Mouse (Mus musculus) gastrocnemius, adult 2 months (tissue): ENCODE results near the gene Mrps27. TPM values are rescaled to one million over a fixed set of nuclear protein-coding genes. Genes with fewer than 3 reads are reported as not detected.

Experiments
- DNase-seq: peaks from one replicate; pipeline ENCODE4 v3.0.0; 2022
- H3K27ac ChIP-seq: fragments of 200-600 bp; 2 replicates; pipeline ENCODE4 v1.8.1; 2022; ENCODE audit warnings: mild to moderate bottlenecking
- H3K4me3 ChIP-seq: fragments of 200-600 bp; 2 replicates; pipeline ENCODE4 v1.8.1; 2022; ENCODE audit warnings: mild to moderate bottlenecking, moderate library complexity
- CTCF ChIP-seq: fragments of 200-600 bp; IDR thresholded peaks from 2 replicates; pipeline ENCODE4 v1.8.1; 2022; ENCODE audit warnings: antibody characterized with exemption, mild to moderate bottlenecking, moderate library complexity
- intact Hi-C: fragments of 180-260 bp; cut with DNase I; formaldehyde crosslinking; loops from one replicate; pipeline ENCODE4 v1.15.1; 2025
- total RNA-seq, 2 experiments: library from RNA; stranded (reverse); gene quantifications; 2 replicates each; pipeline ENCODE4 v1.2.3; 2021

Gene Mrps27
- total RNA-seq, 2 experiments from 2014 or later, result 24.0 to 32.9 TPM

- intact Hi-C loops, result no loop called here
Observed at GRCm38 (mm10) chr13:99409216-99409615, 64.6 kb downstream of the Mrps27 start.

GRCm38 (mm10) chr13:99410611-99411515 is 66.3 kb downstream of the Mrps27 start:
- TF ChIP-seq CTCF, result no peak
- no peak for DNase-seq
- Histone ChIP-seq H3K27ac (no peak overlapping the region), H3K4me3 (no peak overlapping the region)
- intact Hi-C loops, result no loop called here

More at GRCm38 (mm10) chr13:99409216-99409615, 64.6 kb downstream of the Mrps27 start:
- H3K4me3 ChIP-seq, result no peak overlapping the region
- TF ChIP-seq CTCF, result no peak
- H3K27ac ChIP-seq, result no peak overlapping the region
- no peak for DNase-seq

GRCm38 (mm10) chr13:99411761-99412160 is 67.2 kb downstream of the Mrps27 start:
- no peak for TF ChIP-seq CTCF
- no peak for DNase-seq
- no peak overlapping the region for H3K4me3 ChIP-seq
- intact Hi-C loops, result no loop called here
- H3K27ac ChIP-seq, result peak overlapping the region; percentile 78; the same call in 1 of the 2 replicates

- intact Hi-C loops, result no loop called here
- TF ChIP-seq CTCF, result no peak
- peak; percentile 61 for DNase-seq
- Histone ChIP-seq H3K27ac (peak overlapping the region; percentile 78), H3K4me3 (peak overlapping the region; percentile 38)
Observed at GRCm38 (mm10) chr13:99412477-99413080, 68.0 kb downstream of the Mrps27 start.

- DNase-seq, result no peak
- no peak for TF ChIP-seq CTCF
- intact Hi-C loops, result no loop called here
- no peak overlapping the region for H3K4me3 ChIP-seq
- H3K27ac ChIP-seq, result peak overlapping the region; percentile 78
Observed at GRCm38 (mm10) chr13:99413481-99414351, 69.1 kb downstream of the Mrps27 start.

- Histone ChIP-seq H3K4me3 (no peak overlapping the region), H3K27ac (no peak overlapping the region; the same call in 1 of the 2 replicates)
- intact Hi-C loops, result no loop called here
- no peak for DNase-seq
- no peak for TF ChIP-seq CTCF
Observed at GRCm38 (mm10) chr13:99414352-99414742, 69.8 kb downstream of the Mrps27 start.

GRCm38 (mm10) chr13:99416601-99417000 is 72.0 kb downstream of the Mrps27 start:
- Histone ChIP-seq H3K4me3 (no peak overlapping the region), H3K27ac (no peak overlapping the region)
- intact Hi-C loops, result no loop called here
- no peak for DNase-seq
- no peak for TF ChIP-seq CTCF

GRCm38 (mm10) chr13:99423581-99423980 is 79.0 kb downstream of the Mrps27 start:
- Histone ChIP-seq H3K4me3 (no peak overlapping the region), H3K27ac (no peak overlapping the region)
- intact Hi-C loops, result no loop called here
- TF ChIP-seq CTCF, result no peak
- no peak for DNase-seq

- Histone ChIP-seq H3K27ac (no peak overlapping the region), H3K4me3 (peak overlapping the region; percentile 34)
- no peak for TF ChIP-seq CTCF
- intact Hi-C loops, result no loop called here
- DNase-seq, result no peak
Observed at GRCm38 (mm10) chr13:99433068-99434008, 88.8 kb downstream of the Mrps27 start.

- no peak for DNase-seq
- Histone ChIP-seq H3K27ac (no peak overlapping the region), H3K4me3 (no peak overlapping the region)
- intact Hi-C loops, result no loop called here
- no peak for TF ChIP-seq CTCF
Observed at GRCm38 (mm10) chr13:99434494-99434893, 89.9 kb downstream of the Mrps27 start.

- no peak for DNase-seq
- intact Hi-C loops, result no loop called here
- TF ChIP-seq CTCF, result no peak
- Histone ChIP-seq H3K4me3 (no peak overlapping the region), H3K27ac (no peak overlapping the region)
Observed at GRCm38 (mm10) chr13:99437051-99437450, 92.5 kb downstream of the Mrps27 start.
